Mouse (Mus musculus): ENCODE measurements around the gene Gm12166. TPM values are rescaled to one million over a fixed set of nuclear protein-coding genes. Genes with fewer than 3 reads are reported as not detected.
A peak's percentile ranks its signal among the peaks of the same experiment; 100 is the strongest.

Gene Gm12166
- polyA plus RNA-seq, 1 experiment from 2014 or later: 2.6 TPM

GRCm38 (mm10) chr11:46070789-46071188 is 18.7 kb upstream of the Gm12166 start:
- H3K9me3 ChIP-seq (replicated peaks): no peaks in the 10 kb centered on the region
- H3K36me3 ChIP-seq (ENCODE audit: poor library complexity, severe bottlenecking): peaks cover 6% of the 10 kb centered on the region; the same call in 1 of the 2 replicates
- no peaks in the 10 kb centered on the region for H3K27me3 ChIP-seq
- WGBS: 72% methylated on average over 8 of the region's 8 CpGs
- no peak overlapping the region for H3K4me3 ChIP-seq
- H3K9ac ChIP-seq: no peak overlapping the region
- H3K4me1 ChIP-seq: peaks cover 15% of the 10 kb centered on the region
- ATAC-seq: no peak
- no peak overlapping the region for H3K27ac ChIP-seq
- H3K4me2 ChIP-seq: no peak overlapping the region

- H3K9me3 ChIP-seq (replicated peaks): no peaks in the 10 kb centered on the region
- H3K27ac ChIP-seq: no peak overlapping the region
- H3K36me3 ChIP-seq (ENCODE audit: poor library complexity, severe bottlenecking): peaks cover 7% of the 10 kb centered on the region; the same call in 1 of the 2 replicates
- no peak for ATAC-seq
- H3K4me2 ChIP-seq: no peak overlapping the region
- H3K27me3 ChIP-seq: no peaks in the 10 kb centered on the region
- no peak overlapping the region for H3K4me3 ChIP-seq
- no peak overlapping the region for H3K9ac ChIP-seq
- WGBS: 85% methylated on average over 4 of the region's 4 CpGs
- H3K4me1 ChIP-seq: peaks cover 22% of the 10 kb centered on the region
Observed at GRCm38 (mm10) chr11:46070161-46070560, 18.0 kb upstream of the Gm12166 start.

DNA sequence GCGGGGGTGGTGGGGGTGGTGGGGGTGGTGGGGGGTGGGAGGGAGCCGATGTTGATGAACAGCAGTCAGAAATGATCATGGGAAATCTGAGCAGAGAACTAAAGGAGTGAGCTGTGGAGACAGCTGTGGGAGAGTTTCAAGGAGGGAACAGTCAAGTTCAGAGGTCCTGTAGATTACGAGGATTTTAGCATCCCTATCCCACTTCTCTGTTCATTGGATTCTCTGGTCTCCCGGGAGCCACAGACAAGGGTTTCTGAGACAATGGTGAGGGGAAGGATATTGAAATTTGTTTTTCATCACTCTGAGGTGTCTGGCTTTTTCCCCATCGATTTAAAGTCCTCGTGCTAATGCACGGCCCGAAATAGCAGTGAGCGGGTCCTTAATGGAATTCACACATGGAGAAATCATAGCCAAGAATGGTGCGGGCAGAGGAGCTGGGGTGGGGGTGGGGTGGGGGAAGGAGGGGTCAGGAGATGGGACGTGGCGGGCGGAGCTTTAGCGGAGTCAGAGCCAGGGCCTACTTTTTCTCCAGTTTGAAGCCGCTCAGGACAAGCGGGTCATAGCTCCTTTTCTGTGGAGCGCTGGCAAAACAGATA is 17.4 kb upstream of the Gm12166 start:
- peaks cover 28% of the 10 kb centered on the region for H3K4me1 ChIP-seq
- H3K4me2 ChIP-seq: no peak overlapping the region

DNA sequence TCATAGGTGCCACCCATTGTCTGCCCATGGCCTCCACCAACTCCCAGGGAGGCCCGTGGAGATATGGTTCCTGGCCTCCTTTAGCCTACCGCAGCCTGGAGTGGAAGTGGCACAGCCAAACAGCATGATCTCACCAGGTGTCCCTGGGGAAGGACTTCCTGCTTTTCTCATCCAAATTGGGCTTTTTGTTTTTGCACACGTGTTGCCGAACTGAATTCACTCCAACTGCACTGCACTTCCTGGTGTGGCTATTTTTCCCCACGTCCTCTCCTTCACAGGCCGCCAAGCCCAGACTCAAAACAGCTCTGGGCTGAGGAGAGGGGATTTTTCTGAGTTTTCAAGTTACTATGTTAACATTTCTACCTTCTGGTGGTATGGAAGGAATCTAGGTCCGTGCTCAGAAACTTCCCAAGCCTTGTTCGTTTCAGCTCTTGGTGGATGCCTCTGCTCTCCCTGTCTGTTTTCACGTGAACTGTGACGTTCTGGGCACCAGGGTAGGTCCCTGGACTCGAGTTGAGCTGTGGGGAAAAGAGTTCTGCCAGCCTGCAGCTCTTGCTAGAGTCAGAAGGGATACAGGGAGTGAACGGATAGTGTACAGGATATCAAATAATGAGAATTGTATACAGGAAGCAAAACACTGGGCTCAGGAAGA is 16.8 kb upstream of the Gm12166 start:
- H3K9ac ChIP-seq: no peak overlapping the region
- H3K36me3 ChIP-seq (ENCODE audit: poor library complexity, severe bottlenecking): peaks cover 7% of the 10 kb centered on the region; the same call in 1 of the 2 replicates
- H3K27me3 ChIP-seq: no peaks in the 10 kb centered on the region
- peaks cover 28% of the 10 kb centered on the region for H3K4me1 ChIP-seq
- H3K9me3 ChIP-seq (replicated peaks): no peaks in the 10 kb centered on the region
- ATAC-seq: no peak
- no peak overlapping the region for H3K4me2 ChIP-seq
- no peak overlapping the region for H3K4me3 ChIP-seq
- WGBS: 30% methylated on average over 12 of the region's 12 CpGs
- H3K27ac ChIP-seq: 0 out of 2 replicates have a peak overlapping the region, but pooled peaks have one; percentile 20

More for the DNA sequence above, 17.4 kb upstream of the Gm12166 start:
- Histone ChIP-seq H3K9ac (no peak overlapping the region), H3K36me3 (ENCODE audit: poor library complexity, severe bottlenecking) (peaks cover 7% of the 10 kb centered on the region; the same call in 1 of the 2 replicates), H3K4me3 (no peak overlapping the region), H3K27ac (0 out of 2 replicates have a peak overlapping the region, but pooled peaks have one; percentile 20), H3K27me3 (no peaks in the 10 kb centered on the region), H3K9me3 (replicated peaks) (no peaks in the 10 kb centered on the region)
- 27% methylated on average over 17 of the region's 17 CpGs for WGBS
- no peak; the same call in 1 of the 2 replicates for ATAC-seq

DNA sequence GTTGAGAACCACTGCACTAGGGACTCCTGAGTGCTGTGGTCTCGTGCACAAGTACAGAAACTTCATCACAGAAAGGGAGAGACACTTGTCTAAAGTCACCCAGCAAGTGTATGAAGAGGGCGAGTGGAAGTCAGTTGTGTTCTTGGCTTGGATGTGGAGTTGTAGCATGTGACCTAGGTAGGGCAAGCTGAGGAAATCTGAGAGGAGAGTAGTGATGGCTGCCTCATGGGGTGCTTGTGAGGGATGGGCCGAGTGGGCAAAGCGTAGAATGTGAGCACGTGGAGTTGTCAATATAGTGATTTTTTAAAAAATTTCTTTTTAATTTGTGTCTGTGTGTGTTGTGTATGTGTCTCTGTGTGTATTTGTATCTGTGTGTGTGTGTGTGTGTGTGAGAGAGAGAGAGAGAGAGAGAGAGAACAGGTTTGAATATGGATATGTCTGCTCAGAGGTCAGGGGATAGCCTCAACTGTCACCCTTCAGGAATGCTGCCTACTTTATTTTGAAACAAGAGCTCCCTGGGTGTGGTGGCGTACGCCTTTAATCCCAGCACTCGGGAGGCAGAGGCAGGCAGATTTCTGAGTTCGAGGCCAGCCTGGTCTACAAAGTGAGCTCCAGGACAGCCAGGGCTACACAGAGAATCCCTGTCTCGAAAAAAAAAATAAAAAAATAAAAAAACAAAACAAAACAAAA is 15.4 kb upstream of the Gm12166 start:
- Histone ChIP-seq H3K4me2 (no peak overlapping the region), H3K9ac (no peak overlapping the region)
- 91% methylated on average over 10 of the region's 10 CpGs for WGBS

GRCm38 (mm10) chr11:46065201-46066011 is 13.3 kb upstream of the Gm12166 start:
- ATAC-seq: peak; percentile 60
- Histone ChIP-seq H3K27ac (0 out of 2 replicates have a peak overlapping the region, but pooled peaks have one; percentile 8), H3K9ac (no peak overlapping the region), H3K4me2 (no peak overlapping the region), H3K27me3 (no peaks in the 10 kb centered on the region), H3K4me1 (peaks cover 28% of the 10 kb centered on the region), H3K4me3 (no peak overlapping the region), H3K36me3 (ENCODE audit: poor library complexity, severe bottlenecking) (peaks cover 13% of the 10 kb centered on the region; the same call in 1 of the 2 replicates), H3K9me3 (replicated peaks) (no peaks in the 10 kb centered on the region)
- WGBS: 61% methylated on average over 20 of the region's 21 CpGs

More for the DNA sequence above, 15.4 kb upstream of the Gm12166 start:
- Histone ChIP-seq H3K9me3 (replicated peaks) (no peaks in the 10 kb centered on the region), H3K4me3 (no peak overlapping the region), H3K4me1 (peaks cover 28% of the 10 kb centered on the region), H3K27me3 (no peaks in the 10 kb centered on the region), H3K27ac (no peak overlapping the region; the same call in 1 of the 2 replicates), H3K36me3 (ENCODE audit: poor library complexity, severe bottlenecking) (peaks cover 7% of the 10 kb centered on the region; the same call in 1 of the 2 replicates)
- no peak for ATAC-seq

DNA sequence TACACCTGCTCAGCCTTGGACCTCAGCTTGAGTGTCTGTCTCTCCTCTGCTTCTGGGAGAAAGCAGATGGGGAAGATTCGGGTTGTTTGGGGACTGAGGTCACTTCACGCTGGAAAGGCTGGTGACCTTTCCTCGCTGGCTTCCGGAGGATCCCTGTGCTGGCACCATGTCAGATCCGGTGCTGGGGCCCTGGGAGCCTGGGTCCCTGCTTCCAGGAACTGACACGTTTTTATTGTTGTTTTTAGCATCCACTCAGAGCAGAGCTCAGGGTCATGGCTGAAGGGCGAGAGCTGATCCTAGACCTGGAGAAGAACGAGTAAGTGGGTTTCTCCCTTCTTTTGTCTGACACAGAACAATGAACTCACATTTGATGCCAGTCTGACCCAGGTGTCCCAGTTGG is 12.6 kb upstream of the Gm12166 start:
- Histone ChIP-seq H3K9ac (no peak overlapping the region), H3K4me2 (no peak overlapping the region), H3K27ac (0 out of 2 replicates have a peak overlapping the region, but pooled peaks have one; percentile 8), H3K4me3 (no peak overlapping the region), H3K4me1 (peaks cover 24% of the 10 kb centered on the region), H3K36me3 (ENCODE audit: poor library complexity, severe bottlenecking) (peaks cover 13% of the 10 kb centered on the region; the same call in 1 of the 2 replicates), H3K9me3 (replicated peaks) (no peaks in the 10 kb centered on the region), H3K27me3 (no peaks in the 10 kb centered on the region)
- ATAC-seq: no peak
- 62% methylated on average over 8 of the region's 8 CpGs for WGBS

- Histone ChIP-seq H3K4me3 (no peak overlapping the region), H3K36me3 (ENCODE audit: poor library complexity, severe bottlenecking) (peaks cover 13% of the 10 kb centered on the region; the same call in 1 of the 2 replicates), H3K27ac (no peak overlapping the region), H3K9me3 (replicated peaks) (no peaks in the 10 kb centered on the region), H3K27me3 (no peaks in the 10 kb centered on the region), H3K9ac (no peak overlapping the region), H3K4me2 (no peak overlapping the region), H3K4me1 (peaks cover 17% of the 10 kb centered on the region)
- no peak for ATAC-seq
- WGBS: 68% methylated on average over 9 of the region's 9 CpGs
Observed at GRCm38 (mm10) chr11:46062993-46063731, 11.0 kb upstream of the Gm12166 start.

- H3K27ac ChIP-seq: no peak overlapping the region
- no peak overlapping the region for H3K4me3 ChIP-seq
- H3K9ac ChIP-seq: no peak overlapping the region
- H3K4me1 ChIP-seq: peaks cover 17% of the 10 kb centered on the region
- WGBS: 56% methylated on average over 4 of the region's 4 CpGs
- H3K9me3 ChIP-seq (replicated peaks): no peaks in the 10 kb centered on the region
- no peaks in the 10 kb centered on the region for H3K27me3 ChIP-seq
- H3K4me2 ChIP-seq: no peak overlapping the region
- ATAC-seq: no peak
- peaks cover 13% of the 10 kb centered on the region; the same call in 1 of the 2 replicates for H3K36me3 ChIP-seq (ENCODE audit: poor library complexity, severe bottlenecking)
Observed at GRCm38 (mm10) chr11:46062569-46062968, 10.4 kb upstream of the Gm12166 start.

DNA sequence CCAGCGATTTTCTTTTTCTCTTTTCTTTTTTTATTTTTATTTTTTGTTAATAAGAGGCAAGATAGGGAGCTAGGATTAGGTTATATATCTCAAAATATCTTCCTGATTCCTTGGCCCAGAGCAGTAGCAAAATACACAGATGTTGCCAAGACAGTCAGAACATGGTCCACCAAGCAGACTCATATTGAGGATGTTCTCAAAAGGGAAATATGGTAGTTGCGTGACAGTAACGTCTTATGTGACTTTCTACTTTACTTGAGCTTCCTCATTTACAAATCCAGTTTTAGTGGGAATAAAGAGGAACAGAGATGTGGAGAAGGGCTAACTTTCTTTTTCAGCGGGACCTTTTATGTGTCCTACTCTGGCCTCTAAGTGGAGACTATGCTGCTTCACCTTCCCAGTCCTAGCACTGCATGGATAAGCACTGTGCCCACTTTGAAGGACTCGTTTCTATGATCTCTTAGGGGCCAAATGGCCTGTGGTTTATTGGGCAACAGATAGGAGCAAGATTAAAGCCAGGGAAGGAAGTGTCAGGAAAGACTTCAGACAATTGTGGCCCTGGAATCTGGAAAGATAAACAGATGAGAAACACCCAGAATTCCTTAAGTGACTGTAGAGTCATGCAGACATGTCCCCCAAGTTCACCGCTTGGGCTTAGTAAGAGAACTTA is 9.8 kb upstream of the Gm12166 start:
- Histone ChIP-seq H3K4me3 (no peak overlapping the region), H3K9ac (no peak overlapping the region), H3K4me2 (no peak overlapping the region), H3K36me3 (ENCODE audit: poor library complexity, severe bottlenecking) (peaks cover 10% of the 10 kb centered on the region; the same call in 1 of the 2 replicates), H3K9me3 (replicated peaks) (no peaks in the 10 kb centered on the region), H3K4me1 (peaks cover 23% of the 10 kb centered on the region), H3K27ac (no peak overlapping the region), H3K27me3 (0 out of 2 replicates have a peak, but pooled peaks cover 3% of the 10 kb centered on the region)
- WGBS: 89% methylated on average over 6 of the region's 6 CpGs
- no peak for ATAC-seq

All from forebrain, embryonic 13.5 days (tissue).